Mouse (Mus musculus): ENCODE data around the gene Poglut1. TPM values are rescaled to one million over a fixed set of nuclear protein-coding genes. Genes with fewer than 3 reads are reported as not detected.

Poglut1 gene
- polyA plus RNA-seq, 1 experiment from 2014 or later, result 80.3 TPM

- no peak overlapping the region for H3K4me3 ChIP-seq
- H3K4me2 ChIP-seq, result no peak overlapping the region
- peaks cover 11% of the 10 kb centered on the region; the same call in 1 of the 2 replicates for H3K4me1 ChIP-seq
- ATAC-seq (ENCODE audit: insufficient number of reproducible peaks, insufficient read depth, low FRiP score, low TSS enrichment, low read depth), result no peak
- H3K9ac ChIP-seq, result no peak overlapping the region
- H3K36me3 ChIP-seq, result peaks cover 68% of the 10 kb centered on the region
- no peak overlapping the region for H3K27ac ChIP-seq
- H3K27me3 ChIP-seq, result no peaks in the 10 kb centered on the region
- 84% methylated on average over 6 of the region's 6 CpGs for WGBS
- H3K9me3 ChIP-seq, result no peaks in the 10 kb centered on the region
Measured at GRCm38 (mm10) chr16:38526264-38526663, 23.8 kb downstream of the Poglut1 start.

GRCm38 (mm10) chr16:38522129-38523084 is 27.7 kb downstream of the Poglut1 start, which contains the start of gene Timmdc1:
TSS of gene Timmdc1 (minus strand) at chr16:38522663.
- Histone ChIP-seq H3K27me3 (no peaks in the 10 kb centered on the region), H3K36me3 (peaks cover 45% of the 10 kb centered on the region), H3K9ac (peak within 1 kb of the TSS; percentile 94), H3K27ac (peak within 1 kb of the TSS; percentile 93), H3K4me2 (peak within 1 kb of the TSS; percentile 61), H3K9me3 (no peaks in the 10 kb centered on the region), H3K4me1 (peaks cover 11% of the 10 kb centered on the region; the same call in 1 of the 2 replicates), H3K4me3 (peak within 1 kb of the TSS; percentile 94)
- under 1% methylated on average over 73 of the region's 73 CpGs for WGBS
- peak; percentile 95 for ATAC-seq (ENCODE audit: insufficient number of reproducible peaks, insufficient read depth, low FRiP score, low TSS enrichment, low read depth)

- WGBS, result 34% methylated on average over 8 of the region's 8 CpGs
- Histone ChIP-seq H3K9me3 (no peaks in the 10 kb centered on the region), H3K36me3 (peaks cover 46% of the 10 kb centered on the region), H3K4me3 (peak overlapping the region; percentile 94), H3K4me2 (peak overlapping the region; percentile 61), H3K9ac (peak overlapping the region; percentile 94), H3K27me3 (no peaks in the 10 kb centered on the region), H3K27ac (no peak overlapping the region), H3K4me1 (peaks cover 11% of the 10 kb centered on the region; the same call in 1 of the 2 replicates)
- no peak for ATAC-seq (ENCODE audit: insufficient number of reproducible peaks, insufficient read depth, low FRiP score, low TSS enrichment, low read depth)
Measured at GRCm38 (mm10) chr16:38521211-38521987, 28.7 kb downstream of the Poglut1 start.

- H3K27ac ChIP-seq, result no peak overlapping the region
Measured at GRCm38 (mm10) chr16:38519140-38519539, 30.9 kb downstream of the Poglut1 start.

GRCm38 (mm10) chr16:38510846-38511245 is 39.2 kb downstream of the Poglut1 start:
- 92% methylated on average over 2 of the region's 2 CpGs for WGBS
- Histone ChIP-seq H3K4me1 (no peaks in the 10 kb centered on the region), H3K4me2 (no peak overlapping the region), H3K27me3 (no peaks in the 10 kb centered on the region), H3K36me3 (peaks cover 70% of the 10 kb centered on the region), H3K27ac (no peak overlapping the region), H3K9ac (no peak overlapping the region), H3K4me3 (no peak overlapping the region), H3K9me3 (no peaks in the 10 kb centered on the region)
- no peak for ATAC-seq (ENCODE audit: insufficient number of reproducible peaks, insufficient read depth, low FRiP score, low TSS enrichment, low read depth)

More at GRCm38 (mm10) chr16:38519140-38519539, 30.9 kb downstream of the Poglut1 start:
- Histone ChIP-seq H3K9ac (no peak overlapping the region), H3K9me3 (no peaks in the 10 kb centered on the region), H3K4me1 (peaks cover 11% of the 10 kb centered on the region; the same call in 1 of the 2 replicates), H3K27me3 (no peaks in the 10 kb centered on the region), H3K36me3 (peaks cover 41% of the 10 kb centered on the region), H3K4me2 (no peak overlapping the region), H3K4me3 (no peak overlapping the region)
- 93% methylated on average over 2 of the region's 2 CpGs for WGBS
- no peak for ATAC-seq (ENCODE audit: insufficient number of reproducible peaks, insufficient read depth, low FRiP score, low TSS enrichment, low read depth)

GRCm38 (mm10) chr16:38506041-38506634 is 43.9 kb downstream of the Poglut1 start:
- Histone ChIP-seq H3K4me2 (no peak overlapping the region), H3K4me3 (no peak overlapping the region), H3K36me3 (peaks cover 67% of the 10 kb centered on the region), H3K27me3 (no peaks in the 10 kb centered on the region), H3K4me1 (no peaks in the 10 kb centered on the region), H3K9me3 (no peaks in the 10 kb centered on the region), H3K27ac (no peak overlapping the region), H3K9ac (no peak overlapping the region)
- peak; percentile 62 for ATAC-seq (ENCODE audit: insufficient number of reproducible peaks, insufficient read depth, low FRiP score, low TSS enrichment, low read depth)
- 73% methylated on average over 4 of the region's 4 CpGs for WGBS

GRCm38 (mm10) chr16:38503528-38503927 is 46.5 kb downstream of the Poglut1 start:
- 89% methylated on average over 4 of the region's 4 CpGs for WGBS
- no peak overlapping the region for H3K27ac ChIP-seq
- no peaks in the 10 kb centered on the region for H3K27me3 ChIP-seq
- H3K4me2 ChIP-seq, result no peak overlapping the region
- peaks cover 70% of the 10 kb centered on the region for H3K36me3 ChIP-seq
- no peaks in the 10 kb centered on the region for H3K9me3 ChIP-seq
- no peak overlapping the region for H3K4me3 ChIP-seq
- ATAC-seq (ENCODE audit: insufficient number of reproducible peaks, insufficient read depth, low FRiP score, low TSS enrichment, low read depth), result no peak
- H3K4me1 ChIP-seq, result no peaks in the 10 kb centered on the region
- no peak overlapping the region for H3K9ac ChIP-seq

- peaks cover 70% of the 10 kb centered on the region for H3K36me3 ChIP-seq
- no peak overlapping the region for H3K4me3 ChIP-seq
- H3K27me3 ChIP-seq, result no peaks in the 10 kb centered on the region
- no peaks in the 10 kb centered on the region for H3K4me1 ChIP-seq
- no peak for ATAC-seq (ENCODE audit: insufficient number of reproducible peaks, insufficient read depth, low FRiP score, low TSS enrichment, low read depth)
- no peak overlapping the region for H3K4me2 ChIP-seq
- no peak overlapping the region for H3K27ac ChIP-seq
- WGBS, result 94% methylated on average over 10 of the region's 10 CpGs
- no peak overlapping the region for H3K9ac ChIP-seq
- H3K9me3 ChIP-seq, result no peaks in the 10 kb centered on the region
Measured at GRCm38 (mm10) chr16:38502469-38502868, 47.6 kb downstream of the Poglut1 start.

- WGBS, result 81% methylated on average over 7 of the region's 7 CpGs
- ATAC-seq (ENCODE audit: insufficient number of reproducible peaks, insufficient read depth, low FRiP score, low TSS enrichment, low read depth), result no peak
Measured at GRCm38 (mm10) chr16:38496604-38497140, 53.4 kb downstream of the Poglut1 start.

GRCm38 (mm10) chr16:38493890-38494289 is 56.2 kb downstream of the Poglut1 start:
- no peak for ATAC-seq (ENCODE audit: insufficient number of reproducible peaks, insufficient read depth, low FRiP score, low TSS enrichment, low read depth)
- Histone ChIP-seq H3K4me1 (no peaks in the 10 kb centered on the region), H3K4me3 (no peak overlapping the region), H3K27me3 (no peaks in the 10 kb centered on the region), H3K4me2 (no peak overlapping the region), H3K9me3 (no peaks in the 10 kb centered on the region), H3K36me3 (peaks cover 24% of the 10 kb centered on the region), H3K27ac (no peak overlapping the region), H3K9ac (no peak overlapping the region)
- 84% methylated on average over 10 of the region's 10 CpGs for WGBS

More at GRCm38 (mm10) chr16:38496604-38497140, 53.4 kb downstream of the Poglut1 start:
- Histone ChIP-seq H3K4me1 (no peaks in the 10 kb centered on the region), H3K4me3 (no peak overlapping the region), H3K36me3 (peaks cover 42% of the 10 kb centered on the region), H3K4me2 (no peak overlapping the region), H3K9ac (no peak overlapping the region), H3K27ac (no peak overlapping the region), H3K9me3 (no peaks in the 10 kb centered on the region), H3K27me3 (no peaks in the 10 kb centered on the region)

- H3K27me3 ChIP-seq, result no peaks in the 10 kb centered on the region
- no peak overlapping the region for H3K27ac ChIP-seq
- H3K9me3 ChIP-seq, result no peaks in the 10 kb centered on the region
- no peak overlapping the region for H3K4me3 ChIP-seq
- H3K4me2 ChIP-seq, result no peak overlapping the region
- H3K9ac ChIP-seq, result no peak overlapping the region
- no peak for ATAC-seq (ENCODE audit: insufficient number of reproducible peaks, insufficient read depth, low FRiP score, low TSS enrichment, low read depth)
- peaks cover 12% of the 10 kb centered on the region for H3K36me3 ChIP-seq
- 86% methylated on average over 3 of the region's 3 CpGs for WGBS
- H3K4me1 ChIP-seq, result no peaks in the 10 kb centered on the region
Measured at GRCm38 (mm10) chr16:38492551-38492950, 57.5 kb downstream of the Poglut1 start.
